Mouse (Mus musculus) frontal cortex, postnatal 25 days (tissue): ENCODE results near the gene Nup160.

ENCODE experiments used
- DNase-seq, 2 experiments: peaks; one replicate each; pipeline ENCODE4 v3.0.0; 2022; ENCODE audit warnings: low spot score in 2 of 2

Gene Nup160

DNA sequence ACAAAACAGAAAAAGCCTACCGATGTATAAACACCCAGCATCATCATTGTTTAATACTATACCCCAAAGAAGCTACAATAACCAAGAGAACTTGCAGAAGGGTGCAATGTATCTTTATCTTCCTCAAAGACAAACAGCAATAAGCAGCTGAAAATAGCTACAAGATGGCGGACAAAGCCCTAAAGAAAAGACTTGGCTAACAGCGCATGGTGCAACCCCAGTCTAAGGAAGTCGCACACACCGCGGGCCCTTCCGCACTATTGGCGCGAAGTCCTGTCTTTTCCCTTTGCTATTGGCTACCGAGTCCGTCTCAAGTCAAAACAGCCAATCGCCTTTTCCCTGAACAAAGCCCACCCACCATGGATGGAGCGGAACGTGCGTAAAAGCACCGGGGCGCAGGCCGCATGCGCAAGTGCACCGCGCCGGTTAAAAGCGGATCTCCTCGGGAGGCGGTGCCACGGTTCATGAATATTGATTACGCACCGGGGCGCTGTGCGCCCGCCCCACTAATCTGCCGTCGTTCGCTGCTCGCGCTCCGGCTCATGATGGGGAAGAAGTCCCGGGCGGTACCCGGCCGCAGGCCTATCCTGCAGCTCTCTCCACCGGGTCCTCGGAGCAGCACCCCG lies 68.2 kb downstream of the Nup160 start, which contains the start of gene Fnbp4:
Fnbp4 (plus strand) TSS at position 318 of the 626 bp plus-strand sequence.
- DNase-seq, result peak; percentile 91 to 97

DNA sequence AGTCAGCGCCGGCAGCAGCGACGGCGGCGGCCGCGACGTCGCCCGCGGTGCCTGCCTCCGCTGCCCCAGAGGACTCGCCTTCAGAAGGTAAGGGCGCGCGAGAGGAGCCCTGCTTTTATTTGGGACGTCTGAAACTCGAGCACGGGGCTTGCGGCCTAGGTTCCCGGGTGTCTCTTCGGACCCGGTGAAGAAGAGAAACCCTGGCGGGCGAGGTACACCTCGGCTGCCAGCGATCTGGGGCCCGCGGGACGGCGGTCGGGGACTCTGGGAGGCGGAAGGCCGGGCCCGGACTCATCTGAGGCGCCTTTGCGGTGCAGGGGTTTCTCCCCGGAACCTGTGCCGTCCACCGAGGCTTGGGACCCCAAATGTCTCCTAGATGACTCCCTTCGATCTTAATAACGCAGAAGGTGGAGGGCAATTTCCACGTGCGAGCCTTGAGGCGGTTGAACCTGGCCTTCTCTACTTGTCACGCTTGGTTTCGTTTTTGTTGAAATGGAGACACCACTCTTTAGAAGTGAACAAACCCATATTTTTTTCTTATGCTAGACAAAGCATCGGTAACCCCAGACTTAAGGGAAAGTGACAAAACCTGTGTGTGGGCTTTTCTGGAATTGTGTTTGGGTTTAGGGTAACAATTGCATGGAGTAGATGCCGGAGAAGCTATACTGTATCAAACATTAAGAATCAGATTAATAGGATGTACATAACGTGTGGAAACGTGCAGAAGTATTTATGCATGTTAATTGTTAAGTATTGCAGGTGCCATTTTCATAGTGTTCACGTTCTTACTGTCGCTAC lies 68.9 kb downstream of the Nup160 start:
- peak in 1 of 2 experiments; percentile 45 for DNase-seq

DNA sequence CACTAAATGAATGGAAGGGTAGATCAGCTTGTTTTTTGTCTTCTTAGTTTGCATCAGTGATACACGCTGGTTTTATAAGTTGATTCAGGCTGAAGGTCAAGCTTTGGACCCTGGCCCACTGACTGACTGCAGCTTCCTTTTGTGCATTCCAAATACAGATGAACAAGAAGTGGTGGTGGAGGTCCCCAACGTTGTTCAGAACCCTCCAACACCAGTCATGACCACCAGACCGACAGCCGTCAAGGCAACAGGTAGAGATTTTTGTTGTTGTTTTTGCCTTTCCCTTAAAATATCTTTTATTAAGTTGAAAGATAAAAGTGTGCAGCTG lies 69.5 kb downstream of the Nup160 start:
- DNase-seq, result no peak

DNA sequence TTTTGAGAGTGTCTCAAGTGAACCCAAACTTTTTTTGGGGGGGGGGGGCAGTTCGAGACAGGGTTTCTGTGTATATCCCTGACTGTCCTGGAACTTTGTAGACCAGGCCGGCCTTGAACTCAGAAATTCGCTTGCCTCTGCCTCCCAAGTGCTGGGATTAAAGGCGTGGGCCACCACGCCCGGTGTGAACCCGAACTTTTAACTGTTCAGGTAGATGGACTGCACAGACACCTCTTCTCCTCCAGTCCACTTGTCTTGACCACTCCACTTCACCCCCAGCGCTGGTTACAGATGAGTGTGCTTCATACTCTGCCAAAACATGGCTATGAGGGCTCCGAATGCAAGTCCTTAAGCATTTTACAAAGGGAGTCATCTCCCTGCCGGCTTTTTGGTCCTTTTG lies 70.1 kb downstream of the Nup160 start:
- DNase-seq, result no peak

DNA sequence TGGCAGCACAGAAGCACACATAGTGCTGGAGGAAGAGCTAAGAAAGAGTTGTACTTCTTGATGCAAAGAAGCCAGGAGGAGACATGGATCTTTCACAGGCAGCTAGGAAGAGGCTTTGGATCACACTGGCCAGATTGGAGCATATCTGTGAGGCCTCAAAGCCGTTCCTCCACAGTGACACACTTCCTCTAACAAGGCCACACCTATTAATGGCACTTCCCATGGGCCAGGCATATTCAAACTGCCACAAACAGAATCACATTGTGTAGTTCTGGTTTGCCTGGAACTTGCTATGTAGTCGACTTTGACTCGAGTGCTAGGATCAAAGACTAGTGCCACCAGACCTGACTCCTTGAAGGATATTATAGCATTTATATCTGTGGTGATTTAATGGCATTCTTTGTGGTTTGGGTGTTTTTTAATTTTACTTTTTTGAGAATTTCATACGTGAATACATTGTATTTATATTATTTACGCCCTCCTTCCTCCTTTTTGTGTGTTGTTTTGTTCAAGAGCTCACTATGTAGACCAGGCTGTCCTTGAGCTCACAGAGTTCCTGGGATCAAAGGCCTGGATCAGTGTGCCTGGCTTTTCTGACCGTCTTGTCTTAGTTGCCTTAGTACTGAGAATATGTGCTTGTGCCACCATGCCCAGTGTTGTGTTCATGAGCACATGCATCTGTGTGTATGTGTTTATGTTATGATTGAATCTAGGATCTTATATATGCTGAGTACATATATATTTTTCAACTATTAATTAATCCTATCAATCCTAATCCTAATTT lies 72.9 kb downstream of the Nup160 start:
- no peak for DNase-seq

DNA sequence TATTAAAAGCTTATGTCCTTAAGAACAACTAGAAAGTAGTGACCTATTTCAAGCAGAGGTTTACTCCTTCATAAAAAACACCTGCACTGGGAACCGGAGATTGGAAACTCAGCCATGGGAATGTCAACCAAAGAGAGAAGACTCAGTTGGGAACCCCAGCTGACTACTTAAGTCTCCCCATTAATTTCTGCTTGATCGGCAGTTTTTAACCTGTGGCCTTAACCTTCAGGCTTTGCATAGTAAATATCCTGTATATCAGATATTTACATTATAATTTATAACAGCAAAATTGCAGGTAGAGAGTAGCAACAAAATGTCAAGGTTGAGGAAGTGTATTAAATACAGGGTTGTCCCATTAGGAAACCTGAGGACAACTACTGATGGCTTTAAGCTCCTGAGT lies 76.5 kb downstream of the Nup160 start:
- DNase-seq, result no peak

DNA sequence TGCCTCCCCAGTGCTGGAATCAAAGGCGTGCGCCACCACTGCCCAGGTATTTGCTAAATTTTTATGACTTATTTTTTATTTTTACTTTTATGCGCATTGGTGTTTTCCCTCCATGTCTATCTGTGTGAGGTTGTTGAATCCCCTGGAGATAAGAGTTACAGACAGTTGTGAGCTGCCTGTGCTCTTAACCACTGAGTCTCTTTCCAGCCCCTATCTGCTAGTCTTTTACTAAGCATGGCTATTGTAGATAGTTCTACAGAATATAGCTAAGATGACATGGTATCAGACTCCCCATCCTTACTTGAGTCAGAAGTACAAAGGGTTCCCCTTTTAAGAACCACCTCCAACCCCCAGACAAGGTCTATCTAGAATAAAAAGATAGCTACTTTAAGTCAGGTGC lies 77.2 kb downstream of the Nup160 start:
- no peak for DNase-seq

DNA sequence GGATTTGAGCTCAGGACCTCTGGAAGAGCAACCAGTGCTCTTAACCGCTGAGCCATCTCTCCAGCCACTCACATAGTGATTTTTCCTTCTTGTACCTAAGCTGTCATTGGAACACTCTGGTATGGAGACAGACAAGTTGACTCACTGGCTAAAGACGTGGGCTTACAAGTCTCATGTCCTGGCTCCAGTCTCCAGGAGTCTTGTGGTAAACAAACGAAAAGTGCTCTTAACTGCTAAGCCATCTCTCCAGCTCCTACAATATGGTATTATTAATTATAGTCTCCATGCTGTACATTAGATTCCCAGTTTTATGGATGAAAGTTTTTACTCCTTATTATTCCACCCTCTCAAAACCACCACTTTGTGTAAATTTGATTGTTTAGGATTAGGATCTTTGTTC lies 88.1 kb downstream of the Nup160 start:
- DNase-seq, result no peak

DNA sequence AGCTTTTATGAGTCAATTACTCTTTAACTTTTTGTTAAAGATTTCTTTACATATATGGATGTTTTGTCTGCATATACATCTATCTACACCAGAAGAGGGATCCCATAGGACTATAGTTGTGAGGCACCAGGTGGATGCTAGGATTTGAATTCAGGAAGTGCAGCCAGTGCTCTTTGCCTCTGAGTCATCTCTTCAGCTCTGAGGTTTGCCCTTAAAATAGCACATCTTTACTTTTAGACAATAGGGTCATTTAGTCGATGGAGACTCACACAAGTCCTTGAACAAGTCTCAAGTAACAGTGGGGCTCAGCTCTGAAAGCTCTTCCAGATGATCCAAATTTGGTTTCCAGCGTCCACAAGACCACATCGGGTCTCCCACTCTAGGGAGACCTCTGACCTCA lies 104.3 kb downstream of the Nup160 start:
- DNase-seq, result no peak

DNA sequence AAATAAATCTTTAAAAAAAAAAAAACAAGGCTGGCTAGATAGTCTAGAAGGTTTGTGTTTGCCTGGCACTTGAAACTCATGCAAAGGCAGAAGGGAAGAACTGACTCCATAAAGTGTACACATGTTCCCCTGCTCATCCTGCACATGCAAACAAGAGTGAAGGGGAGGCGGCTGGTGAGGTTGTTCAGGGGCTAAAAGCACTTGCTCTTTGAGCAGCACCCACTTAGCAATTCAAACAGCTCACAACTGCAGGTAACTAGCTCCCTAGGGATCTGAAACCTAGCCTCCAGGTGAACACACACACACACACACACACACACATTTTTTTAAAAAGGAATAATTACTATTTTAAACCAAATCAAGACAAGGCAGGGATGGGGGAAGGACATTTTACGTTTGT lies 104.9 kb downstream of the Nup160 start:
- DNase-seq, result no peak

DNA sequence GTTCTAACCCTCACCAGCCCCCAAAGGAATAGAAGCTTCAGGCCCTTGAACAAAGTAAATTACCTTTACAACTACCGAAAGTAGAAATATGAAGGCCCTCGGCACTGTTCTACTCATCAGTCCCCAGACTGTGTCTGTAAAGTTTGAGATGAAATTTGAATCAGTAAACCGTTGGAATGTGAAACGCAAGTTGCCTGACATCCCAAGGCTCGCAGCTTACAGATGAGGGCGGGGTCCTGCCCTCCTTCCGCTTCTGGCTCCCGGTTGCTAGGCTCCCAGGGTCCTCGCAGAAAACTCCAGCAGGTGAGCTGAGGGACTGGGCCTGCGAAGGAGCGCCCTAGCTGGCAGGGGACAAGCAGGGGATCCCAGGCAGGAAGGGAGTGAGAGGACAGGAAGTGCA lies 105.4 kb downstream of the Nup160 start, which contains the start of gene Agbl2:
Agbl2 (plus strand) TSS at position 270 of the 400 bp plus-strand sequence.
- no peak for DNase-seq

DNA sequence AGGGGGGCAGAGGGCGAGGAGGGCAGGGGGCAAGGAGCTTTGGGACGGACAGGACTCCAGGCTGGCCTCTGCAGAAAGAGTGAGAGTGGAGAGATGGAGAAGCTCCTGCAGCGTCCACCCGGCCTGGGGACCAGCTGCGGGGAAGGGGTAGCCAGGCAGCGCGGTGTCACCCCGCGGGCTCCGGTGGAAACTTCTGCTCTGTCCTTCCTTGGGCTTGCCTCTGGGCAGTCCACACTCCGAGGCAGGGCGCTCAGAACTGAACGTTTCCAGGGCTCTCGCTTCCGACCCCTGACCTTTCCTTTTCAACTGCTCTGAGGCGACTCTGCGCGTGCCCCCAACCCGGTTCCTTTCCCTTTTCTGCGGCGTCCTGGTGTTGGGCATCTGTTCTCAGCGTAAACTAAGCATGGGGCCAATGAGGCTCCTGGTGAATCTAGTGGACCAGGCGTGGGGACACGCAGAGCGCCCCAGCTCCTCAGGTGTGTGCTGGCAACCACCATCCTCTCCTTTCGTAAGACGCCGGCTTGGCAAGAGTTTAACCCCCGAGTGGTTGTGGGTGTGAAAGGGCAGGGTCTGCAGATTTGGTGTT lies 106.0 kb downstream of the Nup160 start:
- DNase-seq, result no peak
